Mouse (Mus musculus) thymus, postnatal 14 days (tissue): Measurements from ENCODE around the gene Pcsk5.

Experiments
- DNase-seq: peaks from one replicate; pipeline ENCODE4 v3.0.0; 2021

Pcsk5 gene

DNA sequence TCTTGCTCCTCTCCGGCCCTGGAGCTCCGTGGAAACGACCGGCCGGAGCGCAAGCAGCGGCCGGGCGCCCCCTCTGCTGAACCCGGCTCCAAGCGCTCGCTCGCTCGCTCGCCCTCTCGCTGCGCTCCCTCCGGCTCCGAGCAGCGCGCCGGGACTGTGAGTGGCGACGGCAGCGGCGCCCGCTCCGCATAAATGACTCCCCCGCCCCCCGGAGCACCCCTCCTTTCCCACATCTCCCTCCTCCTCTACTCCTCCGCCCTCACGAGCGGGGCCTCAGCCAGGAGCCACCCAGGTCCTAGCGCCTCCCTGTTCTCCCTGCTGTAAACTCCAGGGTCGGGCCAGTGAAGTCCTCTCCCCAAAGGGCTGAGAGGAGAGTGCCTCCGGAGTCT is at the start of gene Pcsk5:
Gene Pcsk5, minus strand, starts transcription at position 162 of the 389 bp plus-strand sequence.
- DNase-seq, result peak; percentile 9

DNA sequence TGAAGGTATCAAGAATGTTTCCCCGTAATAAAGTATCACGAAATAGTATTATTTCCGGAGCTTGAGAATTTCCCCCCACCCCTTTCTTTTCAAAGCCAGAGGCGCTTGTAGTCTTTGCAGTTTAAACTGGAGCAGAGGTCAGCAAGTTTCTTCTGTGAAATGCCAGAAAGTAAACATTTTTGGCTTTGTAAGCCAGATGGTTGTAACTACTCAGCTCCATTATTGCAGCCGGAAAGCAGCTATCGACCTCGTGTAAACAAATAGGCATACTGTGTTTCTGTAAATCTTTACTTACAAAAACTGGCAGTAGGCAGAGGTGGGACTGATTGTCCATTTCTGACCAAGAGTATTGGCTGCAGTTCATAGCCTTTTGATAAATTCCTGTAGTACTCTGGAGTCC is 38.4 kb upstream of the Pcsk5 start:
- DNase-seq, result no peak

DNA sequence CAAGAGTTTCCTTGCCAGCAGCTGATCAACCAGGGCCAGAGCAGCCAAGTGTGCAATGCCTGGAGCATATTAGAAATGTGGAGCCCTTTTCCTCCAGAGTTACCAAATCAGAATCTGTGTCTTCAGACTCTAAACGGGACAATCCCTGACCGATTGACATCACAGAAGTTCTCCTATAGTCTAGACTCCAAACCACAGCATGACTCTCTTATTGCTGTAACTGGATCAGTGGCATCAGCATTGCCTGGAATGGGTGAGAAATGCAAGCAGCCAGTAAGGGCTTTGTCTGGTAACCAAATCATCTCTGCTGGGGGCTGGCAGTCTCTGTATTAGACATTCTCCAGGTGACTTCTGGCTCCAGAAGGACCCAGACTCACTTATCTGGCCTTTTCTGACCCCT is 37.0 kb upstream of the Pcsk5 start:
- no peak for DNase-seq

DNA sequence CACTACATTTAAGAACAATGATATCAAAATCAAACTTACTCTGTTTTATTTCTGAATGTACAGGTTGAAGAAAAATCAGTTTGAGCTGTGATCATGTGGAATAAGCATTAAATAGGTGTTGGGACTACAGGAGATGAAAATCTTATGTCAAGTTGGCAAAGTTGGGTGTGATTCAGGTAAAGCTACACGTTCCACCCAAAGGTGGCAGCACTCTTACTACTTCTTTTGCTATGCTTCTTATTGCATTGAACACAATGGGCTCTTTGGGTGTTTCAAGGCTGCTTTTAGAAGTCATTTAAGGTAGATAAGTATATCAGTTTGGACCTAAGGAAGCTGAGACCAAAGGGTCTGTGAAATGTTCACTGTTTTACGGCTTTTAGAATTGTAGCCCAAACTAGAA is 36.3 kb upstream of the Pcsk5 start:
- DNase-seq, result no peak

DNA sequence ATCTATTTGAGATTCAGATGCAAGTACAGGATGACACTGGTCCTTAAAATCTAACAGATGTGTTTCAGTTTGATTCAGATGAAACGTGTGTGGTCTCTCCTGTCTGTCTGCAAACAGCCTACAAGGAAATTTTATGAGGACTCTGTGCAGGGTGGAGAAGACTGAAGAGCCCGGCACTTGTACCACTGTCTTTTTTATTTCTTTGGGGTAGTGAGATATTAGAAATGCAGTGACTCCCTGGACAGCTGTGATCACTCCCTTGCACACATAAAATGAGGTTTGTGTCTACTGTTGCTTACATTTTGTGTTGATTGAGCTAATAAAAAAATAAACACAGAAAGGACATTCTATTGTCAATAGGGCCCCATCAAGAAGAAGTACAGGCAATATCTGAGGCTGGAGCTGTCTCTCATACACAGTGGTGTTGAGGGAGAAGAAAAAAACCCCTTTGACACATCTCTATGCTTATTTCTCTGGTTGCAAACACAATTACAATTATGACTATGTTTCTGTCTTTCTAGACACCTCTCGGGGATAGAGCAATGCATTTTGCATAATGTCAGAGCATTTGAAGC is 29.0 kb upstream of the Pcsk5 start:
- no peak for DNase-seq

DNA sequence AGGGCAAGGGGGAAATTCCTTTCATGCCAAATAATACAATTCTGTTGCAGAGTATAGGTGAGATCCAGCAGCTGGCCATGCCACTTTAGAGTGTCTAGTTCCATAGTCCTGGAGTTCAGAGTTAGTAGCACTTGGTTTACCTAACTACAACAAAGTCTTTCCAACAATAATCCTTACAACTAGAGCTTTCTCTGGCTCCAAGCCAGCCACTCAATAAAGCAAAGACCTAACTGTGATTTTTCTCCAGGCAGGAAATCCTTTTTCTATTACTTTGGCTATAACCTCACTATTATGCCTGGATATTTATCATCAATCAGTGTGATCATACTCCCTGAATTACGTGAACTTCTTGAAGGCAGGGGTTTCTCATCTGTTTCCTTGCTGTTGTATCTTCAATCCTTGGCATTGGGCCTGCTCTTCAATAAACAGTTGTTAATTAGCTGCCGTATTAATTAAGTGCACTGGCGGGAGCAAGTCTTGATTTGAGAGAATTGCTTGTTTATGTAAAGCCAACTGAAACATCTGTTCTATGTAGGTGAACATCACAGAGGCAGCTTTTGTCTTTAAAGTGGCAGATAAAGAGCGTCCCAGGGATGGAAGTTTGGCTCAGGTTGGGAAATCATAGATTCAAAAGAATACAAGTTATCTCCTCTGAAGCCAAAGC is 23.1 kb upstream of the Pcsk5 start:
- DNase-seq, result no peak

DNA sequence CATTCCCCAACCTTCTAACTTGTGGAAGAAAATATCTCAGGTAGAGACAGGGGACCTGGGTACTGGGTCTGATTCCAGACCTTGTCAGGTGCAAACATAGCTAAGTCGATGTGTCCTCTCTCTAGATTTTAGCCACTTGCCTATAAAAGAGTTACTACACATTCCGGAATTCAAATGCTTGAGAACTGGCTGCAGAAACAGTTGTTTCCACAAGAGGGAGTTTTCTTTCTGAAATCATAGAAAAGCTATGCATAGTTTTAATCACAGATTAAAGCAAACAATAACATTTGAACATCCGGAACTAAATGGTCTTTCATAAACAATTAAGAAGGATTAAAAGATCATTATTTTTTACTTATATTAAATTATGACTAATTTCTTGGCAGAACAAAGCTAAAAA is 19.3 kb upstream of the Pcsk5 start:
- DNase-seq, result no peak

DNA sequence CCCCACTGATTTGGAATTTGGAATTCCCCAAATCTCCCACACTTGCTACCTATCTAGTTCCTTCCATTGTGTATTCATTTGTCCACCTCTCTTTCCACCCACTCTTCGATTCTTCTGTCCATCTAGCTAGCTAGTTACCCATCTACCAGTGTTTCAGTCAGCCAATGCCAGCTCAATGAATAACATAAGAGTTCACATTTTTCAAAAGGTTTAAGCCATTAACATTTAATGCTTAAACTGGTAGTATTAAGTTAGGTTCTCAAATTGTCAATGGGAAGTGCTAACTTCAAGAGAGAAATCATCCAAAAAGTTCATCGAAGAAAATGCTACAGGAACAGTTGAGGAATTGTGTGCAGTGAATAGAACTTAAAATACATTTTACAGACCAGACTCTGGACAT is 11.0 kb upstream of the Pcsk5 start:
- no peak for DNase-seq

DNA sequence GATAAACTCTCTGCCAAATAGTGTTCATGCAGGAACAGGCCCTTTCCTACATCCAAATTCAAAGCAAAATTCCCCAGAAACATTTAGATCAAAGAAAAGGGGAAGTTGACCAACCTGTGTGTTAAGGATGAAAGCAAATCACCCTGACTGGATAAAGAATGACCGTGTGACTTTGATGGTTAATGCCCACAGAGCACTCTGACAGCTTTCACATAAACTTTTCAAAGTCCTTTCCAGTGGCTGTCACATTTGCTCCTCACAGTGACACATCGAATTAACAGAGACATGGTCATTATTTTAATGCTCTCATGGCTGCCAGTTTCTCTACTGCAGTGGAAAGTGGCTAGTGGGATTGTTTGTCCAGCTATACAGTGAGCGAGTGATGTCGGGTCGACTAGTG is 8.5 kb upstream of the Pcsk5 start:
- no peak for DNase-seq

DNA sequence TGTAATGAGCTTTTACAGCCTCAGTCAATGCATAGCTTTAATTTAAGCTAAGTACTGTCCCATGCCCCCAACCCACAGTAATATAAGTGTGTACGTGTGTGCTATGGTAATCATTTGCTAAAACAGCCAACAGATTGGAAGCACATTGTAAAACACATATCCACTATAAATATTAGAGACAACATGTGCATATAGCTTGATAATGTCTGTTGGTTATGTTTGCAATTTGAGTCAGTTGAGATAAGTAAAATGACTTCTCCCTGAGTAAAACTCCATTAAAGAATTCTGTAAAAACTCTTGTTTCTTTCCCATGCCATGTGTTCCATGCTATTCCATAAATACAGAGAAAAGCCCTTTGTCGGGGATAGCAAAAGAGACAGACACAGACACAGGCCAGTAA is 4.2 kb upstream of the Pcsk5 start:
- DNase-seq, result no peak

DNA sequence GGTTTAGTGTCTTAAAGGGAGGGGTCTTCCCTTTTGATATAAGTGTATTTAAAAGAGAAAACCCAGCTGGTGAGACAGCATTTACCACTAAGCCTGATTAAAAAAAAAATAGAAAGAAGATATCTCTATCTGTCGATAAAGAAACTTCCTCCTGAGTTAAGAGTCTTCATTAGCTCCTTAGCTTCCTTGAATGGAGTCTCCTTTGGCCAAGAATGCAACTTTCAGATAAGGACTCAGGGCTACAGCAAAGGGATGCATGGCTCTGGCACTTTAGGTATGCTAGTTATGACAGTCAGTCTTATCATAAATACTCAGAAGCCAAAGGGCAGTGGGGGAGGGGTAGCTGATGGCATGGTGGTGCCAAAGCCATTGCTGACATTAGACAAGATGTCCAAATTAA is 2.4 kb upstream of the Pcsk5 start:
- DNase-seq, result no peak

DNA sequence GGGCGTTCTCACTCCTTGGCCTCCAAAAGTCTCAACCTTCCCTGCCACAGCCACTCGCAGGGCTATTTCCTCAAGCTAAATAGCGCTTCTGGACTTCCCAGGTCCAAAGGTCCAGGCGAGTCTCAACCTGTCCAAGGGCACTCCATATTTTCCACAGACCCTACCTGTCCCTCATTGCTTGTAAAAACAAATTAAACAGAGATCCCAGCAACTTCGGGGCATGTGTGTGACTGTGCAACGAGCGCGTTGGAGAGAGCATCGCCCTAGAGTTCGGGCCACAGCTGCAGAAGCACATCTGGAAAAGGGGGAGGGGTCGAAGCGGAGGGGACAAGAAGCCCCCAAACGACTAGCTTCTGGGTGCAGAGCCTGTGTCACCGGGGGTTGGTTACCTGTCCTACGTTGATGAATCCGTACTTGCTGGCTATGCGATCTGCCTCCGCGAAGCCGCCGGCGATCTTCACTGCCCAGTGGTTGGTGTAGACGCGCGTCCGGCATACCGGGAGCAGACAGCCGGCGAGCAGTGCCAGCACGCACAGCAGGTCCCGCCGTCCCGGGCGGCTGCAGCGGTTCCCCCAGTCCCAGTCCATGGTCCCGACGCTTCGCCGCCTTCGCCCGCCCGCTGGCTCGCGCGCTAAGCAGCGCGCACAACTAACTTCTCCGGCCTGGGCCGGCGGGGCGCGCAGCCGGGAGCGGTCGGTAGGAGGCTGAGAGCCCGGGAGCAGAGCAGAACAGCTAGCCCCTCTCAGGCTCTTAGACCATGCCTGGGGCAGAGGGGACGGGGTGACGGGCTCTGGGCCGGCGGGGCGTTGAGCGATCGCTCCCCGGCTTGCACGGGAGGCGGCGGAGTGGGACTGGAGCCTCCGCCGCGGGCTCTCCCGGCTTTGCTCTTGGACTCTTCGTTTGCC is 614 bp downstream of the Pcsk5 start:
- DNase-seq, result no peak

DNA sequence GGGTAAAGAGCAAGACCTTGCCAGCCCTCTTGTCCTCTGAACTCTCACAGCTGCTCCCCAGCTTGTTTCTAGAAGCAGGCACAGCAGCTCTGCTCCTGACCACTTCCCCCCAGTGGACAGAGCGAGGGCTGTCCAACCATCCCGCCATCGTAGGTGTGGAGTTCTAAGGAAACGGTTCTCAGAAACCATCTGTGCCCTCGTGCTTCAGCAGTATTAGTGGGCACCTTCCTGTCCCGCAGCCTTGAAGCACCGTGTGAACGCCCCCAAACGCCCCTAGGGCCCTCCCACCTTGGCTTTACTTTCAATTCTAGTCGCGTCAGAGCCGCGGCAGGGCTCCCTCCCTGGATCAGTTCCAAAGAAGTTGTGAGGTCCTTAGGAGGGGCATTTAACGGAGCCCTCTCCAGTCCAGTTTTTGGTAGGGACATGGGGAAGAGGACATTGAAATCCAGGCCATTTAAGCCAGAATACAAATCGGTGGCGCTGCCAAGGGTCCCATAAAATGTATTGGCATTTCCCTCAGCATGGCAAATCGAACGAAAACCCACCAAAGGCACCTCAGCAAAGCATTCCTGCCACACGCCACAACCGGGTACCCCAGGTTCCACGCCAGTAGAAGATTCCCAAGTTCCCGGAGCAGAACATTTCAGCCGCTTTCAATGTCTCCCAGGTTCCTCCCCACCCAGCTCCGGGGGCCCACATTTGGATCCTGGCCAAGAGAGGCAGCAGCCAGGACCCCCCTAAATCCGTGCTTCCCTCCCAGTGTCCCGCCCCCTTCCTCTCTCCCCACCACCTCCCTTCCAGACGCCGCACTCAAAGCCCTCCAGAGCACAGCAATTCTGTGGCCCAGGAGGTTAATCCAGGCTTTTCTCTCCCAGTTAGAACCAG is 1.5 kb downstream of the Pcsk5 start:
- DNase-seq, result no peak

DNA sequence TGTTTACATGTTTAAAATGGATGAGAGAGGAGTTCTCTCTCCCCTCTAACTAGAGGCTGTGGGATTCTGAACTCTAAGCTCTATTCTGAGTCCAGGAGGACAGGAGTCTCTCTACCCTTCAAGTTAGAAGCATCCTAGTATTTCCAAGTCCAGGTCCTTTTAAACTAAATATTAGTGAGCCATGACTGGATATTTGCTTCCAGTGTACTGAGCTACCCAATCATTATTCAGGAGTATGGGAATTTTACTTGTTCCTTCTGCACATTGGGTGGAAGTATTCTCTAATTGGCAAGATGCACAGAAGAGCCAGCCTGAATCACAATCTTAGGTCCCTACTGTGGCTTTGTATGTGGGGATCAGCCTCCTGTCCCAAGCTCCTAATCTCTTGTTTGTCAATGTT is 2.5 kb downstream of the Pcsk5 start:
- no peak for DNase-seq

DNA sequence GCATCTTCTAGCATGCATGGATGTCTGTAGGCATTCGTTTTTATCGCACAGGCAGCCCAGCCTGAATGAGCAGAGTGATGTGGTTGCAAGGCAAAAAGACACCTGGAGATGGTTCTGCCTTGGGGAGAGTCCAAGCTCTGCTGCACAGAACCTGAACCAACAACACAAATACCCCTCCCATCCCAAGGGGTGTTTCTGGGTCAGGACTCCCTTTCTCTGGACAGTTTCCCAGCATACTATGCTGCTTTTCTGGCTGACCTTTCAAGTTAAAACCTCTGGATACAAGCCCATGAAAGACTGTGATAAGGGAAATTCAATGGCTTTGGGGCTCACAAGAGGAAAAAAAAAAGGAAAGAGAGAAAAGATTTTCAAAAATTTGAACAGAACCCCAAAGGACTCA is 6.1 kb downstream of the Pcsk5 start:
- no peak for DNase-seq

DNA sequence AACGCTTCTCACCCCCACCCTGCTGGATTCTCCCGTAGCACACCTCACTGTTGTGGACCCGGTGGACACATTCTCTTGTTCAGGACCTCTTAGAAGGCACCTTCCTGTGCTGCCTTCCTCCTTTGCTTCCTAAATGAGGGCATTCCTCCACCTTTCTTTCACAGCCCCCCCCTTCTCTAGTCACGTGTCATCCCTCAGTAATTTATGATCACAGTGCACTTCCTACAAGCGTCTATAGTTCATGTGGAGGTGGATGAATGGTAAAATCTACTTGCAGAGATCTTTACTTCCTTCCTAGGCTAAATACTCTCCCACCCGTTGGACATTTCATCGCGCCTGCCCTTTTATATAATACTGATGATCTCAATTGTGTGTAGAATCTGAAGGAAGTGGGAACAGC is 9.0 kb downstream of the Pcsk5 start:
- DNase-seq, result no peak

DNA sequence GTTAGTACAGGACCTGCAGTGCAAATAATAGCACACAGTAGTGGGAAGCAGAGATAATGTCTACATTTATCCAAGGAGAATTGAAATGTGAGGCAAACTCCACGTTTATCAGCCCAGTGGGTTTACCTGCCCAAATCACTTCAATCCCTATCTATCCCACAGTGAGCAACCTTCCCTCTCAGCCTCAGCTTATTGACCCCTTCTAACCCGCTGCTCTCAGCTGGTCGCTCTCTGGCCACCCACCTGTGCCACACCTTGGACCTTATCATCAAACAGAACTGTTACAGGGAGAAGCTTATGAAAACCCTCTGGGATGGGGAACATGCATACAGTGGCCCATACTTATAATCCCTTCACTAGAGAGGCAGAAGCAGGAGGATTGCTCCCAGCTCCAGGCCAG is 10.7 kb downstream of the Pcsk5 start:
- DNase-seq, result no peak

DNA sequence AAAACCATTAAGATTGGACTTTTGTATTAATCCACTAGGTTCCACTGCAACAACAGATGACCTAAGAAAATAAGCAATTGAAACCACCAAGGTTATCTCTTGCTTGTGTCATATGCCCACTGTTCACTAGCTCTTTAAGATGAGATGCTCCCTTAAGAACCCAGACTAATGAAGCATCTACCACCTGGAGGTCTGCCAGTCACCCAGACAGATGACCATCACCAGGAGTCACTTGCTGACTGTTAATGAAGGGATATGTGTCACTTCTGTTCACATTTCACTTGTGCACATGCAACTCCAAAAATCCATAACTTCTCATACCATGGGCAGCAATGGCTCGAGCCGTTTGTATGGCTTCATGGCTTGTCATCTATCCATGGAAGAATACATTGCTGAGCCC is 17.4 kb downstream of the Pcsk5 start:
- DNase-seq, result no peak

DNA sequence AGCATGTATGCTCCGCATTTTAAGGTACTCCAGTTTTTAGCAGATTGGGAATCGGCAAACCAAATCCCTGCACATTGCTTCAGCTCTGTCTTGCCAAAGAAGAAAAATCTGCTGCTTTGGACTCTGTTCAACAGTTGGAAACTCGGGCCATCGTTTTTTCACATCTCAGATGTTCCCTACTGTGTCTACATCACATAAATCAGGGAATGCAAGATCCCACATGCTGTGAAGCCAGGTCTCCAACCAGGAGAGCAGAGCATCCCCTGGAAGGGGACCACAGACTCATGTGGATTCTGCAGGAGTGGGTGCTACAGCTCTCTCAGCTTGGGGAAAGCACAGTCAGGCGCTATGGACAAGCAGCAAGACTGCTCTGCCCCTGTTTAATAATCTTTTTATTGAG is 18.4 kb downstream of the Pcsk5 start:
- DNase-seq, result no peak

DNA sequence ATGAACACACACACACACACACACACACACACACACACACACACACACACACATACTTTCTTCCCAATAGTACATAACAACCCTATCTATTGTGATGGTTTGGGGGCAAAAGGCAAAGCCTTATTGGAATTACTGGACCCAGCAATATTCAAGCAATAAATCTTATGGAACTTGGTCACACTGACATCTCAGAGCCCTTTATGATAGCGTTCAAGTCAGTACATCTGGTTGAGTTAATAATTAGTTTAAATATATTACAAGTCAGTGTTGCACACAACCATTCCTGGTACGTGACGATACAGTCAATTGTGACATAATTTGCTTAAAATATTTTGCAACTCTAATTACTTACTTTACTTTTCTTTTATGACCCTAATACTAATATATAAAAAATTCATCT is 22.4 kb downstream of the Pcsk5 start:
- no peak for DNase-seq

DNA sequence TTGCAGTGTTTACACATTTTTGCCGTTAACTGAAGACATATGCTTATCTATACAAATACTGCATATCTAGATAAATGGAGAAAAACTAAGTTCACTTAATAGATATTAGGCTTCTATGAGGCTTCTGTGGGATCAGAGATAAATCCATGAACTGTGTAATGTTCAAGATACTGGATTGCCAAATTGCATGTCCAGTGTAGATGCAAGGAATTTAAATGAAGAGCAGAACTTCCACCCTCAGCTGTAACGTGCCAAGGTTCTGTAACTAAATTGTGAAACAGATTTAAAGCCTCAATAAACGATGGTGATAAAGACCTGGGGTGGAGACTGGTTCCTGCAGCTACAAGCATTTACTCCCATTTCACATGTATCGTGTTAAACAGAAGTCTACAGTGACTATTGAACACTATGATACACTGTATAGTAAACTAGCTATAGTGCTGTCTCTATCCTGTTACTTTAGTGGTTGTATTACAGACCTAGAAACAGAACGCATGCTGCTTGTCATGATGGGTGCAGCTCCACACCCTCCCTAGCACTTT is 23.9 kb downstream of the Pcsk5 start:
- no peak for DNase-seq

DNA sequence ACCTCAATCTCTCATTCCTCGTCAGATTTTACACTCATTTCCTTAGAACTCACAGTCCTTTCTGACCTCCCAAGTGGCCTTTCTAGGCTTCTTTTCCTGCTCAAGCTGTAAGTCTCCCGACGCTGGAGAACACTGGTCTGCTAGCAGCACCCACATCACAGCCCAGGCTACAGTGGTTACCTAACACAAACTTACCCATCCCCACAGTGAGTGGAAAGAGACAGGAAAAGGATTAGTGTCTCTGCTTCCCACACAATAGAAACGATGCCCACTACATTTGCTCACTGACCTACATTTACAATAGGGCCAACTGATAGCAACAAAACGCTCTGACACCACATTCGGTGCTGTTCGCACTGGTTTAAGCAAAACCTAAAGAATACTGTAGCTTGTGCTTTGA is 24.8 kb downstream of the Pcsk5 start:
- DNase-seq, result no peak

DNA sequence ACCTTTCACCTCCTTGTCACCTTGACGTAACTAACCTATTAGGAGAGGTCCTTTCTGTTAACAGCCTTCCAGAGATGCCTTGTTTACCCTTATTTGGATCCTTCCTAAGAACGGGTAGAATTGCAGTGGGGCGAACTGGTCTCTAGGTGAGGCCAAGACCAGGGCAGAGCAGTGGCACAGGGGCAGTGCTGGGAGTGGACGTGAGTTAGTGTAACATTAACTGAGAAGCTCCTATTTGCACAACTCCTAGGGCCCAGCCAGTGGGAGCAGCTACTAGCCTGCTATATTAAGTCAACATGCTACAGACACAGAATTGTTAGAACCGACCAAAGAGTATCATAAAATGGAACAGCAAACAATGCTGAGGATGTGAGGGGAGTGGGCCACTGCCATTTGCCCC is 30.8 kb downstream of the Pcsk5 start:
- no peak for DNase-seq
